Mouse (Mus musculus) G1E (cell line): Measurements from ENCODE around the gene Ncaph2.

Source experiments
- CTCF ChIP-seq: IDR thresholded peaks from 2 replicates; pipeline ENCODE4 v1.5.1; 2012; ENCODE audit warnings: low read depth, low read length, inconsistent platforms, mixed read lengths
- GATA1 ChIP-seq: IDR thresholded peaks from 2 replicates; pipeline ENCODE4 v1.6.1; 2012; ENCODE audit warnings: borderline replicate concordance, low read length, inconsistent platforms, mixed read lengths
- GATA2 ChIP-seq: IDR thresholded peaks from 2 replicates; pipeline ENCODE4 v1.6.1; 2012; ENCODE audit warnings: low read depth, low read length, inconsistent platforms, borderline replicate concordance
- POLR2AphosphoS5 ChIP-seq: IDR thresholded peaks from 2 replicates; pipeline ENCODE4 v1.6.1; 2012; ENCODE audit warnings: low read depth, low read length, inconsistent platforms; ENCODE audit not compliant: insufficient replicate concordance
- TAL1 ChIP-seq: conservative IDR thresholded peaks from 2 replicates; pipeline ENCODE4 v1.6.1; 2012; ENCODE audit warnings: low read depth, low read length, inconsistent platforms, mixed read lengths

DNA sequence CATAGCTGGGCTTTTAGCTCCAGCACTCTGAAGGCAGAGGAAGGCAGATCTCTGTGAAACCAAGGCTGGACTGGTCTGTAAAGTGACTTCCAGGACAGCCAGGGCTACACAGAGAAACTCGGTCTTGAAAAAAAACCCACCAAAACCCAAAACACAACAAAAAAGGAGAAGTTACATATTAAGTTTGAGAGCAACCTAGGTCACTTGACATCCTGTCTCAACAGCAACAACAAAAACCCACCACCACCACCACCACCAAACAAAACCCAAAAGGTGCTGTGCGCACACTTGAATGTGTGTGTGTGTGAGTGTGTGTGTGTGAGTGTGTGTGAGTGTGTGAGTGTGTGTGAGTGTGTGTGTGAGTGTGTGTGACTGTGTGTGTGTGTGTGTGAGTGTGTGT lies 15.8 kb upstream of the Ncaph2 start:
- TF ChIP-seq TAL1 (no peak), CTCF (no peak), GATA2 (no peak), POLR2AphosphoS5 (no peak), GATA1 (no peak)
